Mouse (Mus musculus) midbrain, embryonic 12.5 days (tissue): ENCODE measurements at regions not wholly inside any gene's neighbourhood (a gene's known extent, or its start where the extent isn't known, plus 50 kb on each side); places are given as distances from the start of the nearest gene placed in this dataset.
"Not testable (repeated sequence)": the region's sequence is repeated elsewhere in the genome, so short reads cannot be mapped to it uniquely, and the experiment has no call there.

Source experiments
- ATAC-seq: fragments of 200-750 bp; cut with Nextera tagmentation; 2 replicates; pipeline ENCODE4 v1.8.0; 2017; ENCODE audit warnings: low read depth, moderate TSS enrichment, moderate library complexity; ENCODE audit not compliant: low FRiP score
- H3K27ac ChIP-seq: fragments of 300-500 bp; sonication (generic); replicated peaks from 2 replicates; pipeline ENCODE4 v1.5.1; 2016; ENCODE audit warnings: mild to moderate bottlenecking
- H3K27me3 ChIP-seq: fragments of 300-500 bp; sonication (generic); 2 replicates; pipeline ENCODE4 v1.6.1; 2016; ENCODE audit warnings: mild to moderate bottlenecking
- H3K36me3 ChIP-seq: fragments of 300-500 bp; sonication (generic); 2 replicates; pipeline ENCODE4 v1.6.1; 2016
- H3K4me1 ChIP-seq: fragments of 300-500 bp; sonication (generic); 2 replicates; pipeline ENCODE4 v1.6.1; 2016
- H3K4me2 ChIP-seq: fragments of 300-500 bp; sonication (generic); replicated peaks from 2 replicates; pipeline ENCODE4 v1.6.1; 2016; ENCODE audit warnings: mild to moderate bottlenecking, moderate library complexity
- H3K4me3 ChIP-seq: fragments of 300-500 bp; sonication (generic); 2 replicates; pipeline ENCODE4 v1.5.1; 2016; ENCODE audit warnings: mild to moderate bottlenecking
- H3K9ac ChIP-seq: fragments of 300-500 bp; sonication (generic); replicated peaks from 2 replicates; pipeline ENCODE4 v1.6.1; 2016; ENCODE audit warnings: mild to moderate bottlenecking, moderate library complexity
- H3K9me3 ChIP-seq: fragments of 300-500 bp; sonication (generic); 2 replicates; pipeline ENCODE4 v1.6.1; 2016; ENCODE audit warnings: mild to moderate bottlenecking
- WGBS: fragments of 180-500 bp; shearing (Covaris S2); methylation state at CpG from one replicate; pipeline ENCODE4 v1.1.7; 2016; 5-methylcytosine and 5-hydroxymethylcytosine counted together

DNA sequence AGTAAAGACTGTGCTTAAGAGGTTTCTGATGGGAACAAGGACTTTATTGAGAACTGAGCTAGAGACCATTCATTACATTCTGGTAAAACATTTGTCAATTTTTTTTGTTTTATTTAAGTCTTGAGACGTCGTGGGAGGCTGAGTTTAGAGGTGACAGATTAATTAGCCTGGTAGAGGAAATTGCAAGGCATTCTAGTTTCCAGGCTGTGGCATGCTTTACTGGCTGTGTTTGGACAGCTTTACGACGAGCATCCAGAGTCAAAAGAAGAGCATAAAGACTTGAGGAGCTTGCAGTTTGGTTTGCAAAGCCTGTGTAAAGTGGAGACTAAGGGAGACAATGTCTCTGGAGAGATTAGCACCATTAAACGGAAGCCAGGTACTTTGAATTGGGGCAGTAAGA lies 154.0 kb upstream of the Got2 start:
- WGBS = 54% methylated on average over 5 of the region's 5 CpGs
- no peak overlapping the region for H3K9ac ChIP-seq

DNA sequence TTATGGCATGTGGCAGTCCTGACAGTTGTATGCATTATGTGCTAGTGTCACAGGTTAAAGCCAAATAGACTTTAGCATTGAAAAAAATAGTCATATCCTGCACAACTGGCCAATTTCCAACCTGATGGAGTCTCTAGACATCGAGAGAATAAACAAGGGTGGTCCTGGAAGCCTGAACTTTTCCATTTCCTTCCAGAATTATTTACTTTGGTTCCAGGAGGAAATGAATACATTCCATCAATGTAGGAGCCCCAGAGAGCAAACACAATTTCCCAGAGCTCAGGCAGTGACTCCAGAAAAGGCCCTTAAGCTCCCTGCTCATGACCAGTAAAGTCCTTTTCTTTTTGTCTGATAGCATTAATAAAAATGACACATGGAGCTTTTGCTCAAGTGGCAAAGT lies 151.9 kb upstream of the Got2 start:
- WGBS = 83% methylated on average over 1 of the region's 1 CpGs
- no peaks in the 10 kb centered on the region for H3K4me1 ChIP-seq
- no peak overlapping the region for H3K4me2 ChIP-seq
- H3K9me3 ChIP-seq = no peaks in the 10 kb centered on the region
- H3K36me3 ChIP-seq = no peaks in the 10 kb centered on the region
- no peak overlapping the region for H3K9ac ChIP-seq
- no peaks in the 10 kb centered on the region for H3K27me3 ChIP-seq
- no peak for ATAC-seq
- H3K27ac ChIP-seq = no peak overlapping the region
- no peak overlapping the region for H3K4me3 ChIP-seq

More for the DNA sequence above, 154.0 kb upstream of the Got2 start:
- 0 out of 2 replicates have a peak, but pooled peaks cover under 1% of the 10 kb centered on the region for H3K4me1 ChIP-seq
- H3K27ac ChIP-seq = no peak overlapping the region
- no peaks in the 10 kb centered on the region for H3K9me3 ChIP-seq
- H3K36me3 ChIP-seq = no peaks in the 10 kb centered on the region
- ATAC-seq = no peak
- no peak overlapping the region for H3K4me3 ChIP-seq
- H3K27me3 ChIP-seq = no peaks in the 10 kb centered on the region
- H3K4me2 ChIP-seq = no peak overlapping the region

DNA sequence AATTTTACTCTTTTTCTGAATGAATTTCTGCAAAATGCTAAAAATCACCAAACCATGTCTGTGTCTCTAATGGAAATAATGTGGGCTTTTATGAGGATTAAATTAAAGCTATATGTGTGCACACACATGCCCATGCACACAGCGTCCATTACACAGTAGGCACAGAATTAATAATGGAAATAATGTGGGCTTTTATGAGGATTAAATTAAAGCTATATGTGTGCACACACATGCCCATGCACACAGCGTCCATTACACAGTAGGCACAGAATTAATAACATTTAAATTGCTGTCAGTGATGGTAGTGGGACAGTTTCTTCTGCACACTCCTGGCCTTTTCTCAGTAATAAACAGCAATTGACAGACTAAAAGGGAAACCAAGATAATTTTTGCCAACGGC lies 130.4 kb upstream of the Got2 start:
- not testable (repeated sequence) for ATAC-seq

DNA sequence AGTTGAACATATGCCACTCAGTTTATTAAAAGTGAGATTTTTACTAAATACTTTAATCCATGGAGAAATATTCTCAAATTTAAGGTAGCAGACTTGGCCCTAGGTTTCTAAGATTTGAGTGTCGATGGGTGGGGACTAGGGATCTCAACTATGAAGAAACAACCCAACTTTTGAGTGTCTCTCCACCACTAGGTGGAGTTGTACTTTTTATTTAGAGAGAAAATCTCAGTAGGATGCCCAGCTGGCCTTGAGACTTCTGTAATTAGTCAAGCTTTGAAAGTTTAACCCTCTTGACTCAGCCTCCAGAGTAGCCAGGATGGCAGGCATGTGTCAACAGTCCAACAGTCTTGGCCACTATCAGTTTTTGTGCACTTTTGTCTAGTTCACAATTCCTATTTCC lies 123.7 kb upstream of the Got2 start:
- WGBS = 89% methylated on average over 1 of the region's 1 CpGs
- H3K9me3 ChIP-seq = no peaks in the 10 kb centered on the region
- H3K36me3 ChIP-seq = no peaks in the 10 kb centered on the region
- H3K9ac ChIP-seq = no peak overlapping the region
- H3K27me3 ChIP-seq = no peaks in the 10 kb centered on the region
- H3K4me1 ChIP-seq = no peaks in the 10 kb centered on the region
- no peak overlapping the region for H3K27ac ChIP-seq
- no peak for ATAC-seq
- no peak overlapping the region for H3K4me3 ChIP-seq
- H3K4me2 ChIP-seq = no peak overlapping the region

More for the DNA sequence above, 130.4 kb upstream of the Got2 start:
- WGBS = 91% methylated on average over 3 of the region's 3 CpGs
- not testable (repeated sequence) for H3K9me3 ChIP-seq, H3K4me1 ChIP-seq, H3K4me3 ChIP-seq, H3K4me2 ChIP-seq, H3K27me3 ChIP-seq, H3K27ac ChIP-seq, H3K9ac ChIP-seq, H3K36me3 ChIP-seq

DNA sequence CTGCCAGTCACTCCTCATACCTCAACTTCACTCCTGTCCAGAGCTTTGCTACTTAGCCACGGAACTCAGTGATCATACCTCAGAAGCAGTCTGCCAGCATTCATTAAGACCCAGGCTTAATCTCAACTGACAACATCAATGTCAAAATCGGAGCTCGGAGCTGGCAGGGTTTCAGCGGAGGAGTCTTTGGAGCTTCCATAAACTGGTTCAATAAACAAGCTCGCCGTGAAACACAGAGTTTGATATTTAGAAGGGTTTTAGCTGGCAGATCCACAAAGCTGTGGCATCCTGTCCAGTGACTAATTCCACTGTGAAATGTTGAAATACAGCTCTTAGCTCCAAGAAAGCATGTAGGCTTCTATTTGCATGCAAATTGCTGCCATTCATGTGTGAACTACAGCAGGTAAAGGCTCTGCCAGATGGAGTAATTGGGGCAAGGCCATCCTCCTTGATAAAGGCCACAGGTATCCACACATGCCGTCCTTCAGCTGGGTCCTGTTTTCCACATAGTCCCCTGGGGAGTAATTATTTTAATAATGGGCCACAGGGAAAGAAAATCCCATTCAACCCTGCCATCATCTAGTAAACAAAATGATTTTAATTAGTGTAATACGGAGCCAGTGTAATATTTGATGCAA lies 103.6 kb upstream of the Got2 start:
- Histone ChIP-seq H3K4me2 (no peak overlapping the region), H3K36me3 (no peaks in the 10 kb centered on the region), H3K9ac (no peak overlapping the region), H3K4me3 (no peak overlapping the region), H3K9me3 (no peaks in the 10 kb centered on the region), H3K27ac (no peak overlapping the region), H3K4me1 (peaks cover 13% of the 10 kb centered on the region; the same call in 1 of the 2 replicates), H3K27me3 (no peaks in the 10 kb centered on the region)
- ATAC-seq = no peak
- WGBS = 79% methylated on average over 8 of the region's 8 CpGs

DNA sequence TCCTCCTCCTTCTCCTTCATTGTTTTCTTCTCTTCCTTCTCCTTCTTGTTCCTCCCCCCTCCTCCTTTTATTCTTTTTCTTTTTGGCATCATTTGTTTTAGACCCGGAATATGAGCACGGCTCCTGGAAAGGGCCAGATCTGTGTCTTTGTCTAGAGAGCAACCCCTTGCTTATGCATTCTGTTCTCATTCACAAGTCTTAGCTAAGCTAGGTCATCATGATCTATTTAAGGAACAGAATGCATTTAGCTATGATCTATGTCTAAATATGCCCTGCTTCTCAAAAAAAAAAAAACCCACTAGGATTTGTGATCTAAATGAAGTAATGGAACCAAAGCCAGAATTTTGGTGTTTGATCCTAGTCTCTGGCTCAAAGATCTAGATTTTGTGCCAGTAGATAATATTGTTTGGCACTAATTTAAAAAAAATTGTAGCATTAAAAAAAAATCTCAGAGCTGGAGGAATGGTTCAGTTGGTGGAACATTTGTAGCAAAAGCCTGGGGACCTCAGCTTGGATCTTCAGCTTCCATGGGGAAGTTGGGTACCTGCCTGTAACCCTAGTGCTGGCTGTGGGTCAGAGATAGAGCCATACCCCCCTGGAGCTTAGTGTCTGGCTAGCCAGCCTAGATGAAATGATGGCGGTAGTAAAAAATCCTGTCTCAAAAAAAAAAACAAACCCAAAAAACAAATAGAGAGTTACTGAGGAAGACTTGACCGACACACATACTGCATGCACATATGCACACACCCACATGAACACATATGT lies 100.5 kb upstream of the Got2 start:
- no peak for ATAC-seq
- Histone ChIP-seq H3K4me2 (no peak overlapping the region), H3K27me3 (peaks cover 14% of the 10 kb centered on the region), H3K9me3 (no peaks in the 10 kb centered on the region), H3K4me3 (no peak overlapping the region), H3K27ac (no peak overlapping the region), H3K36me3 (no peaks in the 10 kb centered on the region), H3K9ac (no peak overlapping the region), H3K4me1 (peaks cover 20% of the 10 kb centered on the region)
- 89% methylated on average over 4 of the region's 4 CpGs for WGBS

DNA sequence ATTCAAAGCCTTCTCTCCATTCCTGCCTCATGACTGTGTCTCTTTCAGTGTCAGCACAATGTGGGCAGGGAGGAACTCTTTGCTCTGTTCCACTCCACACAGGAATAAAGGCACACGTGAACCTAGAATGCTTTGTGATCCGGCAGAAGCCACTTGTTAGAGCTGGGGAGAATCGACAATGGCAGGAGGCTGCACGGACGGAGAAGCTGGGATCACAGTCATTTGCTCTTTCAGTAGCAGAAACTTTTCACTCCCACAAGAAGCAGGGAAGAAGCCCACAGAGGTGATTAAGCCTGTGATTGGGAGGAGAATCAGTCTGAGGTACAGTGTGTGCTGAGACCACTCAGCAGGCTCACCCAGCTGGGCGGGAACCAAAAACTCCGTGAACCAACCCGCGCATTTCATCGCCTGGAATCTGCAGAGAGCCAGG lies 98.7 kb upstream of the Got2 start:
- H3K9ac ChIP-seq = 0 out of 2 replicates have a peak overlapping the region, but pooled peaks have one; percentile 20
- 8% methylated on average over 10 of the region's 10 CpGs for WGBS
- peaks cover 14% of the 10 kb centered on the region for H3K27me3 ChIP-seq
- peak overlapping the region; percentile 58 for H3K4me2 ChIP-seq
- H3K9me3 ChIP-seq = no peaks in the 10 kb centered on the region
- peaks cover 19% of the 10 kb centered on the region for H3K4me1 ChIP-seq
- H3K27ac ChIP-seq = no peak overlapping the region
- ATAC-seq = peak; percentile 73
- no peaks in the 10 kb centered on the region for H3K36me3 ChIP-seq
- peak overlapping the region; percentile 26 for H3K4me3 ChIP-seq

DNA sequence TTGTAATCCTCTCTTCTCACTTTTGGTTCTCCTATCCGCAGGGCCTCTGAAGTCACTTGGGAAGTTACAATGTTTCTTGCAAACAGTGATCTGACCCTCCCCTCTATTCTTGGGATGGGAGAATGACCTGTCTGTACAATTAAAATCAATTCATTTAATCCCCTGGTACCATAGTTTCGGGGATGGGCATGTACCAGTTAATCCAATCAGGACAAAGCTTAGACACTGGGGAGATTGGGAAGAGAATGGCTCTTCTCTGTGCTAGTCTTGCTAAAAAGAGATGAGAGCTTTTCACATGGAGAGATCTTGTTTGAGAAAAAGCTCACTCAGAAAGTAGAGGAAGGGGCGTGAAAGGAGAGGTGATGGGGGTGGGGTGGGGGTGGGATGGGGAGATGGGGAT lies 98.1 kb upstream of the Got2 start:
- H3K4me2 ChIP-seq = peak overlapping the region; percentile 58
- no peak overlapping the region for H3K4me3 ChIP-seq
- H3K4me1 ChIP-seq = peaks cover 15% of the 10 kb centered on the region
- H3K27ac ChIP-seq = no peak overlapping the region
- no peaks in the 10 kb centered on the region for H3K36me3 ChIP-seq
- 21% methylated on average over 3 of the region's 3 CpGs for WGBS
- H3K27me3 ChIP-seq = peaks cover 14% of the 10 kb centered on the region
- no peak overlapping the region for H3K9ac ChIP-seq
- no peaks in the 10 kb centered on the region for H3K9me3 ChIP-seq
- ATAC-seq = 0 out of 2 replicates have a peak, but pooled peaks have one; percentile 57

DNA sequence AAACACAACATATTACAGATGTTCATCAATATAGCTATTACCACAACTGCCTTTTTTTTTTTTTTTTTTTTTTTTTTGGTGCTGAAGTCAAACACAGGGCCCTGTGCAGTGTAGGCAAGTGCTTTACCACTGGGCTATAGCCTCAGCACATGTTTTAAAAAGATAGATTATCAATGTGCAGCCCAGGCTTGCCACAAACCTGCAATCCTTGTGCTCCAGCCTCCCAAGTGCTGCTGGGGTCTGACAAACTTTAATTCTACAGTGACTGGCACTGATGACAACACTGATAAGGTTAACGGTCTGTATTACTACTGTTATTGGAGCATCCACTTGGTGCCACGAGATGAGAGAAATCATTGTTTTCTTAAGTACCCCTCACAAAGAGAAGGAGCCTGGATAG lies 95.3 kb upstream of the Got2 start:
- no peak for ATAC-seq
- H3K4me1 ChIP-seq = peaks cover 15% of the 10 kb centered on the region
- no peak overlapping the region for H3K4me2 ChIP-seq
- 83% methylated on average over 2 of the region's 2 CpGs for WGBS
- no peaks in the 10 kb centered on the region for H3K9me3 ChIP-seq
- no peak overlapping the region for H3K9ac ChIP-seq
- H3K36me3 ChIP-seq = no peaks in the 10 kb centered on the region
- H3K27ac ChIP-seq = no peak overlapping the region
- H3K27me3 ChIP-seq = peaks cover 14% of the 10 kb centered on the region
- no peak overlapping the region for H3K4me3 ChIP-seq

DNA sequence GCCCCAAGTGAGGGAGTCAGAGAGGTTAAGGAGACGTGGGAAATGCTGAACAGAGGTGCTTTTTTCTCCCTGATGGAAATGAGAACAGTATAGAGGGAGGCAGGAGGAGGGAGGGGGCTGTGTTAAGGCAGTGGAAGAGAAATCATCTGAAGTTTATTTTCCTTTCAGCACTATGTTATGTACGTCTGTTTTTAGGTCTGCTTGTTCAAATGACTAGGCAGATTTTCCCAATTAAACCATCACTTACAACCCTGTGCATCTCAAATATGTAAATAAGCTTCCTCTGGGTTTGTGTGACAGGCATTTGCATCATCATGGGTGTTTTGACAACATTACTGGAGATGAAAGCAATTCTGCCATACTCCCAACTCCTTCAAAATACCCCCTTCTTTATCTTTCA lies 92.1 kb upstream of the Got2 start:
- H3K4me3 ChIP-seq = no peak overlapping the region
- H3K4me2 ChIP-seq = no peak overlapping the region
- peaks cover 8% of the 10 kb centered on the region for H3K27me3 ChIP-seq
- H3K36me3 ChIP-seq = no peaks in the 10 kb centered on the region
- no peaks in the 10 kb centered on the region for H3K9me3 ChIP-seq
- H3K4me1 ChIP-seq = no peaks in the 10 kb centered on the region
- no peak for ATAC-seq
- H3K27ac ChIP-seq = no peak overlapping the region
- H3K9ac ChIP-seq = no peak overlapping the region
- 38% methylated on average over 2 of the region's 2 CpGs for WGBS

DNA sequence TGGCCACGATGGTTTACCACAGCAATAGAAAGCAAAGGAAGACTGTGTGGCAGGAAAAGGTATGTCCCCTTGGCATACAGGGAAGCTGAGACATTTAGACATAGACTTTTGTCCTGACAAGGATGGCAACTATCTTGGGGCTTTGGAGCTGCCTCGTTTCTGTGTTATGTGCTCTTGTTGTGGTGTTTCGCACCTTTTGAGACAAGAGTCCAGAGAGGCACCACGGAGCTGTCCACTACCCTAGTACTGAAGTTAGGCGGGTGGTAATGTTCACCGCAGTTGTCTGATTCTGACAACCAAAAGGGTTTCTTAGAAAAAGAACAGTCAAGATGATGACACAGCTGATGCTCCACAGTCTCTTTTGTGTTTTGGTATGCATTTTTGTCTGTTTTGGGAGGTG lies 90.9 kb upstream of the Got2 start:
- 59% methylated on average over 6 of the region's 6 CpGs for WGBS
- H3K27ac ChIP-seq = no peak overlapping the region
- H3K27me3 ChIP-seq = peaks cover 1% of the 10 kb centered on the region; the same call in 1 of the 2 replicates
- no peak overlapping the region for H3K9ac ChIP-seq
- no peak overlapping the region for H3K4me2 ChIP-seq
- ATAC-seq = no peak
- no peaks in the 10 kb centered on the region for H3K9me3 ChIP-seq
- H3K4me3 ChIP-seq = no peak overlapping the region
- no peaks in the 10 kb centered on the region for H3K4me1 ChIP-seq
- H3K36me3 ChIP-seq = no peaks in the 10 kb centered on the region

DNA sequence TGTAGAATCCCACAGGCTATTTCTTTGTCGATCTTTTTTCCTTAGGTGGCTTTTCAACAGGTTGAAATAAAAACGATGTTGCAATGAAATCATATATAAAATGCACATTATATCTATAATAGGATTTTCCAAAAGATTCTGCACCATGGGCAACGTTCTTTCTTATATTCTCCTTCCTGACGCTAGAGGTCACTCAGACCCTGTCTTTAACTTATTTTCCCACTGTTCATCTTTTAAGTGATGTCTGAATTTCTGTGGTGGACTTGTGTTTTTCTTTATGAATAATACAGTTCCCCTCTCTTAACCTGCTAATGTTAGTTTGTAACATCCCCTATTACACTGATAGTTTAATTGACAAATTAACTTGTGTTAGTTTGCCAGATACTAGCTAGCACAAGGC lies 86.5 kb upstream of the Got2 start:
- Histone ChIP-seq H3K27me3 (0 out of 2 replicates have a peak, but pooled peaks cover 2% of the 10 kb centered on the region), H3K4me2 (no peak overlapping the region), H3K36me3 (no peaks in the 10 kb centered on the region), H3K4me3 (no peak overlapping the region), H3K27ac (no peak overlapping the region), H3K9me3 (no peaks in the 10 kb centered on the region), H3K9ac (no peak overlapping the region), H3K4me1 (no peaks in the 10 kb centered on the region)
- 15% methylated on average over 4 of the region's 4 CpGs for WGBS
- no peak; the same call in 1 of the 2 replicates for ATAC-seq
